Mouse (Mus musculus) liver, postnatal 0 days (tissue): ENCODE data around the gene 4930455H04Rik. TPM values are rescaled to one million over a fixed set of nuclear protein-coding genes. Genes with fewer than 3 reads are reported as not detected.

Source experiments
- ATAC-seq: fragments of 200-750 bp; cut with Nextera tagmentation; 2 replicates; pipeline ENCODE4 v1.8.0; 2017; ENCODE audit warnings: mild to moderate bottlenecking, moderate library complexity
- DNase-seq: peaks from one replicate; pipeline ENCODE4 v3.0.0-alpha.2; 2016
- H3K27ac ChIP-seq: fragments of 300-500 bp; sonication (generic); 2 replicates; pipeline ENCODE4 v1.5.1; 2014; ENCODE audit warnings: antibody characterized with exemption, moderate library complexity, mild to moderate bottlenecking, low read depth
- H3K27me3 ChIP-seq: fragments of 300-500 bp; sonication (generic); 2 replicates; pipeline ENCODE4 v1.6.1; 2014; ENCODE audit warnings: low read length, control low read depth, mixed read lengths; ENCODE audit not compliant: insufficient read depth
- H3K36me3 ChIP-seq: fragments of 300-500 bp; sonication (generic); replicated peaks from 2 replicates; pipeline ENCODE4 v1.6.1; 2014; ENCODE audit warnings: mild to moderate bottlenecking, control low read depth, low read length, moderate library complexity, mixed read lengths; ENCODE audit not compliant: insufficient read depth
- H3K4me1 ChIP-seq: fragments of 300-500 bp; sonication (generic); 2 replicates; pipeline ENCODE4 v1.6.1; 2014; ENCODE audit warnings: antibody characterized with exemption, mild to moderate bottlenecking, control low read depth; ENCODE audit not compliant: insufficient read depth
- H3K4me2 ChIP-seq: fragments of 300-500 bp; sonication (generic); 2 replicates; pipeline ENCODE4 v1.6.1; 2014; ENCODE audit warnings: low read depth, mild to moderate bottlenecking, low read length, moderate library complexity, mixed read lengths
- H3K4me3 ChIP-seq: fragments of 300-500 bp; sonication (generic); 2 replicates; pipeline ENCODE4 v1.5.1; 2014; ENCODE audit warnings: low read depth, low read length
- H3K9ac ChIP-seq: fragments of 300-500 bp; sonication (generic); replicated peaks from 2 replicates; pipeline ENCODE4 v1.6.1; 2014; ENCODE audit warnings: mild to moderate bottlenecking, moderate library complexity
- H3K9me3 ChIP-seq: fragments of 300-500 bp; sonication (generic); 2 replicates; pipeline ENCODE4 v1.6.1; 2016; ENCODE audit warnings: mild to moderate bottlenecking, control low read depth, low read length, mixed read lengths
- CTCF ChIP-seq: sonication (generic); IDR thresholded peaks from 2 replicates; pipeline ENCODE4 v1.5.1; 2016; ENCODE audit warnings: antibody characterized with exemption, low read depth
- EP300 ChIP-seq: IDR thresholded peaks from 2 replicates; pipeline ENCODE4 v1.6.1; 2016; ENCODE audit warnings: antibody characterized with exemption, low read depth, mild to moderate bottlenecking
- WGBS: fragments of 180-500 bp; shearing (Covaris S2); extraction: QIAGEN DNeasy Blood & Tissue Kit; methylation state at CpG from one replicate; pipeline ENCODE4 v1.1.7; 2014; ENCODE audit not compliant: insufficient replicate concordance; 5-methylcytosine and 5-hydroxymethylcytosine counted together
- polyA plus RNA-seq: library from polyadenylated mRNA; unstranded; fragments of >200 nt; fragmentation: Nextera tagmentation; extraction: Ambion mirVana; gene quantifications from 2 replicates; pipeline ENCODE4 v1.2.1, GENCODE M21; 2015

Gene 4930455H04Rik
- polyA plus RNA-seq, 1 experiment from 2014 or later: not detected

DNA sequence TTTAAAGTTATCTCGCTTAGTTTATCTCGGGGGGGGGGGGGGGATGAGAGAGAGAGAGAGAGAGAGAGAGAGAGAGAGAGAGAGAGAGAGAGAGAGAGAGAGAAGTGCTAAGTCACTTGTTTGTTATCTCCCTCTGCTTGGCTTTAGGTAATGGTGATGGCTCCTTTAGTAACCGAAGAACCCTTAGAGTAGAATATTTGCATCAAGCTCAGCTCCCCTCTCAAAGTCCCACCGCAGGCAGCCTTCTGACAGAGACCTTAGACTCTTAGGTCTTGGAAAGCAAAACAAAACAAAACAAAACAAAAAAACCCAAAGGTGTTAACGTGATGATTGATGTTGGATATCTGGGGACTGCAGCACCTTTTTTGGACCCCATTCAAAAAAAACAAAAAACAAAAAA is 936 bp downstream of the 4930455H04Rik start:
- H3K4me2 ChIP-seq: peak overlapping the region; percentile 57
- DNase-seq (no peak), ATAC-seq (no peak)
- no peaks in the 10 kb centered on the region for H3K9me3 ChIP-seq
- peak overlapping the region; percentile 91 for H3K27ac ChIP-seq
- H3K36me3 ChIP-seq: no peaks in the 10 kb centered on the region
- H3K27me3 ChIP-seq: no peaks in the 10 kb centered on the region
- peak overlapping the region; percentile 74 for H3K9ac ChIP-seq
- H3K4me1 ChIP-seq: no peaks in the 10 kb centered on the region
- TF ChIP-seq CTCF (no peak), EP300 (no peak)
- H3K4me3 ChIP-seq: peak overlapping the region; percentile 43
- 25% methylated on average over 5 of the region's 5 CpGs for WGBS

- ATAC-seq (0 out of 2 replicates have a peak, but pooled peaks have one; percentile 16), DNase-seq (no peak)
- H3K27ac ChIP-seq: peak overlapping the region; percentile 91
- H3K4me1 ChIP-seq: no peaks in the 10 kb centered on the region
- no peaks in the 10 kb centered on the region for H3K9me3 ChIP-seq
- no peaks in the 10 kb centered on the region for H3K36me3 ChIP-seq
- H3K9ac ChIP-seq: no peak overlapping the region
- H3K4me3 ChIP-seq: no peak overlapping the region
- no peak overlapping the region for H3K4me2 ChIP-seq
- 68% methylated on average over 5 of the region's 5 CpGs for WGBS
- no peaks in the 10 kb centered on the region for H3K27me3 ChIP-seq
- no peak for TF ChIP-seq CTCF
- no peak for TF ChIP-seq EP300
Observed at GRCm38 (mm10) chr3:116969786-116970185, 1.7 kb downstream of the 4930455H04Rik start.

DNA sequence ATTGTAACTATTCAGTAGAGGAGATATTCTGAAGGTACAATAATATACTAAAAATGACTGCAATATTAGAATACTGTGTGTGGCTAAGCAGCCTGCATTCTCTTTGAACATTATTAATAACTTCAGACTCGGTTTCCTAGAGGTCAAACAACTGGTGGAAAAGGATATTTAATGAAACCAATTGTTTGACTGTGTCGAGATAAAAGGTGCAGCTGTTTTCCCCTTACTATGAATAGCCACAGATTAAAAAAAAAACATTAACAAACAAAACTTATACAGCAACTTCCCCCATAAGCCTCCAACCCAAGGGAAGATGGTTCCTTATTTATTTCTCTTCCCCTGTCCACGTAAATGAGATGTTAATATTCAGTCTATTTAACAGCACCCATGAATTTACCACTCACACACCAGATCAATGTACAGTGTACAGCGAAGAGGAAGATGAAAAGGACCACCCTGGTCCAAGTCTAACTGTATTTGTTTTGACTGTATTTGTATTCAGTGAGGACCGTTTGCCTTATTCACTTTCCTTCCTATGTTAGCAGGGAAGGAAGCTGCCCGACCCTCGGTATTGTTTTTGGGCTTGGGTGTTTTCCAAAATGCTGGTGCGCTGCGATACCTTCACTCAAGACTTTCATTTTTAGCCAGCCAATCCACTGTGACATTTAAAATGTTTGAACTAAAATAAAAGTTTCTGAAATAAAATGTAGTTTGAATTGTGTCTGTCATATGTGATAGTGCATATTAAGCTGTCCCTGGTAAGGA is 13.9 kb downstream of the 4930455H04Rik start:
- Histone ChIP-seq H3K9me3 (peaks cover 2% of the 10 kb centered on the region; the same call in 1 of the 2 replicates), H3K9ac (no peak overlapping the region), H3K27ac (no peak overlapping the region), H3K4me2 (no peak overlapping the region), H3K36me3 (no peaks in the 10 kb centered on the region), H3K4me1 (no peaks in the 10 kb centered on the region), H3K4me3 (no peak overlapping the region), H3K27me3 (no peaks in the 10 kb centered on the region)
- ATAC-seq (no peak), DNase-seq (no peak)
- no peak for TF ChIP-seq CTCF
- no peak for TF ChIP-seq EP300
- WGBS: 42% methylated on average over 9 of the region's 9 CpGs

GRCm38 (mm10) chr3:116985042-116985455 is 17.0 kb downstream of the 4930455H04Rik start:
- H3K4me2 ChIP-seq: no peak overlapping the region
- H3K36me3 ChIP-seq: no peaks in the 10 kb centered on the region
- WGBS: 57% methylated on average over 1 of the region's 1 CpGs
- H3K9me3 ChIP-seq: no peaks in the 10 kb centered on the region
- H3K4me3 ChIP-seq: no peak overlapping the region
- no peaks in the 10 kb centered on the region for H3K4me1 ChIP-seq
- H3K27me3 ChIP-seq: no peaks in the 10 kb centered on the region
- H3K27ac ChIP-seq: no peak overlapping the region
- DNase-seq (no peak), ATAC-seq (no peak)
- H3K9ac ChIP-seq: no peak overlapping the region
- TF ChIP-seq EP300: no peak
- TF ChIP-seq CTCF: no peak

GRCm38 (mm10) chr3:116985741-116986140 is 17.7 kb downstream of the 4930455H04Rik start:
- Histone ChIP-seq H3K36me3 (no peaks in the 10 kb centered on the region), H3K27ac (no peak overlapping the region), H3K4me3 (no peak overlapping the region), H3K4me2 (no peak overlapping the region), H3K9ac (no peak overlapping the region), H3K4me1 (no peaks in the 10 kb centered on the region), H3K27me3 (no peaks in the 10 kb centered on the region), H3K9me3 (no peaks in the 10 kb centered on the region)
- no peak for TF ChIP-seq CTCF
- WGBS: 63% methylated on average over 1 of the region's 1 CpGs
- DNase-seq (no peak), ATAC-seq (no peak)

DNA sequence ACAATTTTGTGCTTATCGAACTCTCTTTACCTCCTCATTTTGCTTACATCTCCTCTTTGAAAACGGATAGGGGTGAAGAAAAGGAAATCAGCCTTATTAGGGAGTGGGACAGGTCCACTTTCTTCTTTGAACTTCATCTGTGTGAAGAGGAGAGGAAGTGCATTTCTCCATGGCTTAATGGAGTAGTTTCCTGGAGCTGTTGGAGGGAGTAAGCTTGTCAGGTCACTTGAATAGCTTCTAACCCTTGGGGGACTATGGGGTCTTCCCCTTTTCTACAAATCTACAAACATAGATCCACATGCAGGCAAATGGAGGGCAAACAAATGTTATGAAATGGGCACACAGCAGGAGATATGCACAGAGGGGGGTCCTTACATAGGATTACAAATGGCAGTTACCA is 18.4 kb downstream of the 4930455H04Rik start:
- H3K4me3 ChIP-seq: no peak overlapping the region
- H3K4me2 ChIP-seq: no peak overlapping the region
- no peak overlapping the region for H3K9ac ChIP-seq
- H3K27me3 ChIP-seq: no peaks in the 10 kb centered on the region
- TF ChIP-seq CTCF: no peak
- no peak for TF ChIP-seq EP300
- H3K9me3 ChIP-seq: no peaks in the 10 kb centered on the region
- no peak overlapping the region for H3K27ac ChIP-seq
- 28% methylated on average over 2 of the region's 2 CpGs for WGBS
- H3K36me3 ChIP-seq: no peaks in the 10 kb centered on the region
- H3K4me1 ChIP-seq: no peaks in the 10 kb centered on the region
- DNase-seq: no peak
- no peak for ATAC-seq
